Mouse (Mus musculus) gastrocnemius, postnatal 4 days (tissue): ENCODE measurements around the gene Mgat4c. TPM values are rescaled to one million over a fixed set of nuclear protein-coding genes. Genes with fewer than 3 reads are reported as not detected.
"Not testable (repeated sequence)": the region's sequence is repeated elsewhere in the genome, so short reads cannot be mapped to it uniquely, and the experiment has no call there.

ENCODE experiments used
- DNase-seq, 2 experiments: peaks; one replicate each; pipeline ENCODE4 v3.0.0; 2021 to 2022; ENCODE audit warnings: low spot score in 2 of 2, mixed read lengths in 2 of 2
- total RNA-seq, 2 experiments: library from RNA; stranded (reverse); gene quantifications; 2 replicates each; pipeline ENCODE4 v1.2.3; 2021

Gene Mgat4c
- total RNA-seq, 2 experiments from 2014 or later, result 0.27 to 0.29 TPM

DNA sequence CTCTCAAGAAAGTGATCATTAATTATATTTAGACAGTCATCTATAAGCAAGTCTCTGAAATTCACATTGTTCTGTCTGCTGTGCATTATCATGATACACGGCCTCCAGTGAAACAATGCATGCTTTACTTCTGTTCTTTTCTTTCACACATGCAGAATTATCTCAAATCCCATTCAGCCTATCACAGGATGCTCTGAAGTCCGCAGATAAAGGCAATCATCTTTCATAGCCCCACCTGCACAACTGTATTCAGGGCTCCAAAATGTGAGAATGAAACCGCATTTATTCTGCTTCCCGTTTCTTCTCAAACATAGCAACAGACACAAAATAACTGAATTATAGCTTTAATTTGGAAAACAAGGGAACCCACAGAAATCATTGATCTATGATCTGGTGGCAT is 446.1 kb downstream of the Mgat4c start:
- no peak for DNase-seq

DNA sequence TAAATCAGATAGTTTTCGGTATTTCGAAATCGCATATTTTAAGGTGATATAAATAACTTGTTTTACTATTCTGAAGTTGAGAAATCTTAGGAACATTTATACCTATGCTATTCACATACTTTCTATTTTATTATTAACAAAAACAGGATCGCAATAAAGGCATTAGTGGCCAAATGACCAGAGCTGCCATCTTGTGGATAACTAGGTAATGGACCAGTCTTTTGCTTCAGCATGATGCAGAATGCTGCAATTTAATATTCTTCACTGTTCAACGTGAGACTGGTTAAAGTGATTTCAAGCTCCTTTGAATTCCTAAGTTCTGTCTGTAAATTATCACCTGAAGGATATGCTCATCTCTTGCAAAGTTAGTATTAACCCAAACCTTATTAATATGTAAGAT is 473.6 kb downstream of the Mgat4c start:
- DNase-seq, result no peak

GRCm38 (mm10) chr10:102155853-102156252 is 474.6 kb downstream of the Mgat4c start:
- no peak for DNase-seq

- DNase-seq, result no peak
Measured at GRCm38 (mm10) chr10:102158809-102159208, 477.5 kb downstream of the Mgat4c start.

DNA sequence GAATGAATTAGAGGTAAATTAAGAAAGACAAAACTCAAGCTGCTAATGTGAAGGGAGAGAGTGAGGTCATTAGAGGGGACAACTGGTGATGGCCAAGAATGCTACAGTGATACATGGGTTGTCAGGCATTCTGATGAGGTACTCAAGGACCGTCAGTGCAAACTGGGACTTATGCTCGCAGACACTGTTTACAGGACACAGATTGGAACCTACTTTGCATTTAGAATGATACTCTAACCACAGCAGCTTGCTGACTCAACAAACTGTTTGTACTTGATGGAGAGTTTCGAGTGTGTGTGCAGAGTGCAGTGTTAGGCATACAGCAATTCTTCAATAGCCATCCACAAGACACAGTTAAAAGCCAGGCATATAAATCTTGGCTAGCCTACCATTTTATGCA is 503.4 kb downstream of the Mgat4c start:
- DNase-seq, result no peak

DNA sequence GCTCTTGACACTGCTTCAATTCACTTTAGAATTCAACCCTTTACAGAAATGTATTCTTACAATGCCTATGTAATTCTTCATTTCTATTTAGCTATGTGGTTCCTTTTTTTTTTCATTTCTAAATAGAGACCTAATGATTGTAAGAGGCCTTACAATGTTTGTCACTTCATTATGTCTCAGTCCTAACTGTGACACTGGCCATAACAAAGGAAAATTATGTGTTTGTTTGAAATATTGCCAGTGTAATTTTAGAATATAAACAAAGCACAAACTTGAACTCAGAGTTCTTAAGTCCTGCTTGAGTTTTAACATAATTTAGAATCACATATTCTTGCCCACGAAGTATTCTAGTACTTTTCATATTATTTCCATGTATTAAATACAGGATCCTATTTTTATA is 510.4 kb downstream of the Mgat4c start:
- DNase-seq, result no peak

- no peak for DNase-seq
Measured at GRCm38 (mm10) chr10:102196850-102197249, 515.6 kb downstream of the Mgat4c start.

DNA sequence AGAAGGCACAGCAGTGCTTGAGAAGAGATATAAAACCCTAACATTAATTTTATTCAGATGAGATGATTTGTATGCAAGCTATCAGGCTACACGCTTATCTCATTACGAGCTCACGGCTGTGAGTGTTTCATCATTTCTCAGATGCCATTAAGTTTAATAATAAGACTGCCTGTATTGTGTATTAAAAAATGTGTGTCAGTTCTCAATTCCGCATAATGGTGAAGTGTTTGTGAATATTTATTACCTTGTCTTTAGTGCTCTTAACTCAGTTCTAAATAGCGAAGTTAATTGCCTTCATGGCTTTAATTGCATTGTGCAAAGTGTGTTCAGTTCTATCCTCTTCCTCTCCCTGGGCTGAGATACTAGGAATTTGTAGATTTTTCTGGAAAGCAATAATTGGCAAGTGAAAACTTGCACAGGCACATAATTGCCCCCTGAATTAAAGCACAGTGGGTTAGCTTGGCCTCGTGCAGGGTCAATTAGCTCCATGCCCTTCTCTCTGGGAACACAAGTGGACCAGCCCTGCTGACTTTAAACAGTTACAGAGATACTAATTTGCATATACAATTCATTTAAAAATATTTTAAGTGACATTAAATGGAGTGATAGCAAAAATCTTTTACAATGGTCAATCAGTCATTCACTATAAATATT is 557.4 kb downstream of the Mgat4c start:
- no peak for DNase-seq

DNA sequence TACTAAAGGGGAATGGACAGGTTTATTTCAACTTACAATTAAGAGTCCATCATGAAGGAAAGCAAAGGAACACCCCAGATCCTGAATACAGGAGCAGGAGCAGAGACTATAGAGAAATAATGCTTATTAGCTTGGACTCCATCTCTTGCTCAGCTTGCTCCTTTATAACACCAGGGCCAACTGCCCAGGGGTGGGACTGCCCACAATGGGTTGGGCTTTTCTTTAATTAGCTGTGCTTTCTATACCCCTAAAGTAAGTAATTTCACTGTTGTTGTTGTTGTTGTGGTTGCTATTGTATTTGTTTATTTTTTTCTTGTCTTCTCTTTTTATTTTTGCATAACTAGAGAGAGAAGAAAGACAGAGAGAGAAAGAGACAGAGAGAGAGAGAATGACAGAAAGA is 562.6 kb downstream of the Mgat4c start:
- no peak for DNase-seq

DNA sequence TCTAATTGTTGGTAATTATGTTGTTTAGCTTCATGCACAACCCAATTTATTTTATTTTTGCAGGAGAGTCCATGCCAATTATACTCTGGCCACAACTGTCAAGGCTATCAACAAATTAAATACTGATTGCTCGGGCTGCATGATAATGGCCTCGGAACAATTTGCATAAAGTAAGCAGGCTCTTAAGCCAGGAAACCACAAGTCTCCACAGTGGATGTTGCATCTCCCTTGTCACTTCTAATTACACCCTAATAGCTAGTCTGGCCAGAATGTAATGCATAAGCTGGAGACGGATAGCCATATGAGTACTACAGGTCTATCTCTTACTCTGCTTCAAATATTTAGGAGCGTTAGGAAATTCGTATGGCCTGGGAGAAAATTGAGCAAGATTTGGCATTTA is 563.3 kb downstream of the Mgat4c start:
- DNase-seq, result no peak

GRCm38 (mm10) chr10:102245269-102245668 is 564.0 kb downstream of the Mgat4c start:
- DNase-seq, result no peak

- DNase-seq, result no peak
Measured at GRCm38 (mm10) chr10:102308892-102309479, 627.7 kb downstream of the Mgat4c start.

DNA sequence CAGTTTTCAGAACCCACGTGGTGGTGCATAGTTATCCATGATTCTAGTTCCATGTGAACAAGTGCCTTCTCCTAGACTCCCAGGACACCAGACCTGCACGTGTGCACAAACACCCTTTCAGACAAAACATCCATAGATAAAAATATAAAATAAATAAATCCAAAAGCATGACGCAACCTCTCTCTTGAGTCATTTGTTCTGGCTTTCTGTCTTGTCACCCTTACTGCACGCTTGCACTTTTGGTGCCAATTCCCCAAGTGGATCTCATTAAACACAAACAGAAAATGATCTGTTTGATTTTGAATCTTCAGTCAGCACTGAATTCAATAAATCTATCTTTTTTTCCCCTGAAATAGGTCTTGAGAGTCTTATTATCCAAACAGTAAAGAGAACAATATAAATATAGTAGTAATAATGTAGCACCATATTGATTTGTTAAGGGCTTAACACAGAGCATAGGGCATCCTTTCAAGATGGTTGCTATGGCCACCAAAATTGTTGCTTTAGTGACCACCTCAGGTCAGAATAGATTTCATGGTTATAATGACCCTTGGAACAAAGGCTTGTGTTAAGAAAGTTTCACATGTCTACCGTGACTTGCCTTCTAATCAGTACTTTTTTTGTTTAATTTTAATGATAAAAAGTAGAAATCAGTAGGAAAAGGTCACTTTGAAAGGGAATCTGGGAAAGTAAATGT is 684.5 kb downstream of the Mgat4c start:
- no peak for DNase-seq

DNA sequence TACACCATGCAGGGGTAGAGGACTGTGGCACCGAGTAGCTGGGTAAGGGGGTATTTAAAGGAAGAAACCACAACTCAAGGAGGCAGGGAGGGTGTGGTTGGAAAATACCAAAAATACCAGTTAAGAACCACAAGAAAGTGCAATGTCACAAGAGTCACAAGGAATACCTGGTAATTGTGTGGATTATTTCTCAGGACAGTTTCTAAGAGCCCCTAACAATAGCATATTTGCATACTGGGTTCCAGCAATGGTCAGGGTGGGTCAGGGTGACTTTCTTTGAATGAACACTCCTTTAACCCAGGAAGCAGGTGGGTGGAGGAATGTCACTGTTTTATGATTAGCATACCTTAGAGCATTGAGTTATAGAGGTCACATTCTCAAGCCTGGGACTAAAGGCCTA is 689.3 kb downstream of the Mgat4c start:
- no peak for DNase-seq

GRCm38 (mm10) chr10:102372111-102372510 is 690.8 kb downstream of the Mgat4c start:
- DNase-seq, result no peak

DNA sequence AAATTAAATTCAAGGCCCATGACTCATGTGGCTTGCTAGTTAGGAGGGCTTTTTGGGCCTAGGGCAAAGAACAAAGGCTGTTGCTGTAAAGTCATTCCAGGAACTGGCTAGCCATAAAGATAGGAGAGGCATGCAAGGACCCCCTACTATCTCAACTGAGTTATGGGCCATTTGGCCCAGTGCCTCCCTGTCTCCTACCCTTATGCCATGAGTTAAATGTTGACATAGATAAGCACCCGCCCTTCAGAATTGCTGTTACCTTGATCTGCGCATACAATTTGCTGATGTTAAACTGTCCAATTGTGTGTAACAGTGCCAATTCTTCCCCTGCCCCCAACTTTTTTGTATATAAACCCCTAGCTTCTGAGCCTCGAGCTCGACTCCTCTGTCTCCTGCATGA is 692.8 kb downstream of the Mgat4c start:
- DNase-seq, result no peak

DNA sequence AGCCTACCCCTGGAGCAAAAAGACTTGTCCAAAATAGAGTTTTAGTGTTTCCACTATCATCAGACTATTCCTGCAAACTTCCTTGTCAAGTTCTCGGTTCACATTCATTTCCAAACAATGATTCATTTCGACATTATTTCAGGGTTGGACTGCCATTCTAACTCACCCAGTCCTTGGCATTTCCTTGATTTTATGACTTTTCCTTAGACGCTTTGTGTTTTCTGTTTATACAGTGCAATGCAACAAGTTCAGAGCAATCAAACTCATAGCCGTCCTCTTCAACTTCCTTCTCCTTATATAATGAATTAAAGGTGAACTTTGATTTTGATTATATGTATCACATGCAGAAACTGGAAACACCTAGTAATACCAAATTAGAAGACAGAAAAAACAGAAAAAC is 696.1 kb downstream of the Mgat4c start:
- DNase-seq, result no peak

- DNase-seq, result no peak
Measured at GRCm38 (mm10) chr10:102389223-102389622, 707.9 kb downstream of the Mgat4c start.

GRCm38 (mm10) chr10:102417654-102418272 is 736.5 kb downstream of the Mgat4c start:
- DNase-seq, result no peak

GRCm38 (mm10) chr10:102435048-102435447 is 753.8 kb downstream of the Mgat4c start:
- DNase-seq, result not testable (repeated sequence)

GRCm38 (mm10) chr10:102435467-102435866 is 754.2 kb downstream of the Mgat4c start:
- DNase-seq, result not testable (repeated sequence)
